Mouse (Mus musculus): ENCODE results near the gene Ndufa6. TPM values are rescaled to one million over a fixed set of nuclear protein-coding genes. Genes with fewer than 3 reads are reported as not detected.
"Not testable (repeated sequence)": the region's sequence is repeated elsewhere in the genome, so short reads cannot be mapped to it uniquely, and the experiment has no call there.

The Ndufa6 gene
- total RNA-seq (2017): 126 and 144 TPM in 2 replicates

DNA sequence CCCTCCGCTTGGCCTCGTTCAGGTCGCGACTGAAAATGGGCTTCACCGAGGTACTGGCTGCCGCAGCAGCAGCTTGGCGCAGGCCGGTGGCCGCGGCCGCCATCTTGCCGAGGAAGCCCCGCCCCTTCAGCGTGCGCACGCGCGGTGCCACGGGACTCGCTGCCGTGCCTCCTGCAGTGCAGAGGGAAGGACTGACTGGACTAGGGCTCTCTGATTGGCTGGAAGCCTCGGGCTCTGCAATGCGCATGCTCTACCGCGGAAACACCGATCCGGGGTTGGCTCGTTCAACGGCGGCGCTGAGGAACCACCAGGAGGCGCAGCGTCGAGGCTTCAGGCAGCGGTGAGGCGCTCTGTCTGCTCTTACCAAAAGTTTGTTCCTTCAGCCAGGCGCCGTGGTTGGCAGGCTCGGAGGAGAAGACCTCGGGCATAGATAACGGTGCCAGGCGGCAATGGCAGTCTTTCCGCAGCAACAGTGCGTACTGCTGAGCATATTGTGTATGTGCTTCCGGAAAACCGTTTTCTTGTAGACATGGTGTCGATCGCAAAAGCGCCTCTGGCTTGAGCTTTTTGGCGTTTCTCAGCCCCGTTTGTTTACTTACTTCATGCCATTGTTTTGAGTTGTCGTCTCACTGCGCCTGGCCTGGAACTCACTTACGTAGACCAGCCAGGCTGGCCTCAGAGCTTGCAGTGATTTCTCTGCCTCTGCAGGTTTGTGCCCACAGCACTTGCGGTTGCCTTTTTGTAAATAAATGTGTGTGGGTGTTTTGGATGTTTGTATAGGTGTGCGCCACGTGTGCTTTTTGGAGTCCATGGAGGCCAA is at the start of gene Ndufa6:
Gene Ndufa6 (minus strand): TSS at position 197 of the 820 bp plus-strand sequence.
- ATAC-seq (replicated peaks; ENCODE audit: low read depth, poor library complexity, severe bottlenecking): peak; percentile 98

DNA sequence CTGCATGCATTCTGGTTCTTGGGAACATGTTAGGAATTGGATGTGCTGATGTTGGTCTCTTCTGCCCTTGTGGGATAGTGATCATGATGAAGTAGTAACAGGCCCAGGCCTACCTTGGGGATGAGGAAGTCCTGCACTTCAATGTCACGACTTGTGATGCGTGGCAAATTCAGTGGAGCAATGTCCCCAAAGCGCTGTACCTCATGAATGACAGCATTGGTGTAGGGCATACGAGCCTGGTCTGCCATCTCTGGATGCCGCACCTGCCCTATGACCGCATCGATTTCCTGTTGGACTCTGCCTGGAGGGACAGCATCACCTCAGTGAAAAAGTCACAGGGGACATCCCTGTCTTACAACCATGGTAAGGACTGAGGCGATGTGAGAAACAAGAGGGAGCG is 49.5 kb upstream of the Ndufa6 start:
- ATAC-seq (replicated peaks; ENCODE audit: low read depth, poor library complexity, severe bottlenecking): no peak

DNA sequence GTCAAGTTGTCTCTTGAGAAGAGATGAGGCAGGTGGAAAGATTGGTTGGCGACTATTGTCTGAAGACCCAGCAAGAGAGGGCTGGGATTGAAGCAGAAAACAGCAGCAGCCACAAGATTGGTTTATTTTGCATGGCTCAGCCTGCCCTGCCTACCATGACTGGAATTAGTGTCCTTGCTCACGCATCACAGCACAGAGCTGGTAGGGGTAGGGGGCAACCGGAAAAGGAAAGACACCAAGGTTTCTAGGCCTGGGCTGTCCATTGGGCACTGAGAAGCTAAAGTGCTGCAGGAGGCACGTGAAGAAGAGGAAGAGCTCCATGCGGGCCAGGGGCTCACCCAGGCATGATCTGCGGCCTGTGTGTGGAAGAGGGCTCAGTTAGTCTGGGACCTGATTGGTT is 48.6 kb upstream of the Ndufa6 start:
- ATAC-seq (replicated peaks; ENCODE audit: low read depth, poor library complexity, severe bottlenecking): no peak

DNA sequence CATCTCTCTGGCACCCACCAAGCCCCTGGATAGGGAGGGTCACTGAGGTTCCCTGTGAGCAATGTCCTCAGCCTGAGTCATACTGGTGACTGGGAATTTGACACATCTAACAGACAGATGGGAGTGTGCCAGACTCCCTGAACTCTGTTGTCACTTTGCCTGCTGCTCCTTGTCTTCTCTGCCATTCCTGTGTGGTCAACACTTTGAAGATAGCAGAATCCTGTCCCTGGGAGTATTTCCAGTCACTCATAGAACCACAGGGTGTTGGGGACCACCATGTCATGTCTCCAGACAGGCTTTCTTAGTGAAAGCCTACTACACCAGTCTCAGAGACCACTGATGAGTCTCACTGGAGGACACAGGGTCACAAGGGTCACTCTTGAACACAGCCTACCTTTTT is 48.0 kb upstream of the Ndufa6 start:
- ATAC-seq (replicated peaks; ENCODE audit: low read depth, poor library complexity, severe bottlenecking): no peak

DNA sequence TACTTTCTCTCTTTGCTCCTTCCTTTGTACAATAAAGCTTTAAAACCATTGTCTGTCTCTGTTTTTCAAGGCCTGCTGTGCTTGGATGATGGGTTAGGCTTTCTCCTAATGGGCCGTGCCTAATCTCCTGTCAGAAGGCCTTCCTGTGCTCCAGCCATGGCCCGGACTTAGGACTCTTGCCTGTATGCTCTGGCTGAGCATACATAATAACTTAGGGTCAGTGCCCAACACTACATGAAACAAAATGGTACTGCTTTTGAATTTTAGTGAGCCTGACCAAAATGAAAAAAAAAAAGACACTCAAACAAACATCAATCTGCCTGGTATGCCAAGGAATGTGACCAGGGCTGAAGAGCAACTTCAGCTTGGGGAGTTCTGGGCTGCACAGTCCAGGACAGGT is 47.4 kb upstream of the Ndufa6 start:
- ATAC-seq (replicated peaks; ENCODE audit: low read depth, poor library complexity, severe bottlenecking): no peak

DNA sequence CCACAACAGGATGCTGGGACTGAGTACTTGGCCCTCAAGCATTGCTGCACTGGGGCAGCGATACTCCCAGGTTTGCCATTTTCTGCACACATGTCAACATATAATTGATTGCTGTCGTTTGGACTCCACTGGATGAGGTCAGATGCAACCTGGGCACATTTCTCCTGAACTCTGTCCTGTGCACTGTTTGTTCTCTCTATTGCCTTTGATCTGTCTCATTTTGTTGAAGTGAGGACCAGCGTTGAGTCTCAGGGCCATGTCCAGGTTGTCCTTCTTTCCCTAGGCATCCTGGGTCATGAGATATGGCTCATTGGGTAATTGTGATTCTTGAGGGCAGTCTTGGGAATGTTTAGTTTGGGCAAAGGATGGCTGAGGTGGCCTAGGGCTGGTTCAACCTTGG is 41.8 kb upstream of the Ndufa6 start:
- ATAC-seq (replicated peaks; ENCODE audit: low read depth, poor library complexity, severe bottlenecking): not testable (repeated sequence)

DNA sequence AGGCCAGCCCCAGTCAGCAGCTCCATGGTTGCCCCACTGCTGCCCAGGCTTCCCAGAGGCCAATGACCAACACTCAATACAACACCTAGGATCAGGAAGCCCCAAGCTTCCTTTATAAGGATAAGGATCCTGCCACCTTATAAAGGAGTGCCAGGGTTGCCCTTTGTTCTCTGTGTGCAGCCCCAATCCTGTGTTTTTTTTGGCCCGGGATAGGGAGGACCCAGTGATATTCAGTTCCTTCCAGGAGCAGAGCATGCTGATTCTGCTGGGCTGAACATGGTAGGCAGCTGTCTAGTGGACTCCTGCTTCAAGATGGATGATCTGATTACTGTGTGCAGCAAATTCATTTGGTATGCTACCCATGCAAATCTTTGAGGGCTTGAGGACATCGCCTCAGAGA is 39.8 kb upstream of the Ndufa6 start, which contains the start of gene Cyp2d11:
Gene Cyp2d11 (minus strand): TSS at position 101 of the 400 bp plus-strand sequence.
- ATAC-seq (replicated peaks; ENCODE audit: low read depth, poor library complexity, severe bottlenecking): not testable (repeated sequence)

DNA sequence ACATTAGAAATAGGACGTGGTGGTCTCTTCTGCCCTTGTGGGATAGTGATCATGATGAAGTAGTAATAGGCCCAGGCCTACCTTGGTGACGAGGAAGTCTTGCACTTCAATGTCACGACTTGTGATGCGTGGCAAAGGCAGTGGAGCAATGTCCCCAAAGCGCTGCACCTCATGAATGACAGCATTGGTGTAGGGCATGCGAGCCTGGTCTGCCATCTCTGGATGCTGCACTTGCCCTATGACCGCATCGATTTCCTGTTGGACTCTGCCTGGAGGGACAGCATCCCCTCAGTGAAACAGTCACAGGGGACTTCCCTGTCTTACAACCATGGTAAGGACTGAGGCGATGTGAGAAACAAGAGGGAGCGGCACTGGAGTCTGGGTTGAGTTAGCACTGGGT is 35.8 kb upstream of the Ndufa6 start:
- ATAC-seq (replicated peaks; ENCODE audit: low read depth, poor library complexity, severe bottlenecking): not testable (repeated sequence)

DNA sequence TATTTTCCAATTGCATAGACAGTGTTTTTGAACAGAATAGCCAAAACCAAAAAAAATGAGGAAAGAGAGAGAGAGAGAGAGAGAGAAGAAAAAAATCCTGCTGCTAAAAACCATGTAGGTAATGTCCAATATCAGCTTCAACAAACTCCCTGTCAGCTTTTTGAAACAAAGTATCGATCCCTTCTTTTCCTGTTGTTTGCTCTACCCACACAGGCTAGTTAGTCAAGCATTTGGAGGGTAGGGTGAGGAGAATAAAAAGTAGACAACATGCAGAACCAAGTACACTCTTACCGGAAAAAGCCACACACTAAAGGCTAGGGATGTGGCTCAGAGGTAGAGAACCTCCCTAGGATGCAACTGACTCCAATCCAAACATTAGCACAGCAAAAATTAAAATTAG is 31.6 kb upstream of the Ndufa6 start:
- no peak for ATAC-seq (replicated peaks; ENCODE audit: low read depth, poor library complexity, severe bottlenecking)

DNA sequence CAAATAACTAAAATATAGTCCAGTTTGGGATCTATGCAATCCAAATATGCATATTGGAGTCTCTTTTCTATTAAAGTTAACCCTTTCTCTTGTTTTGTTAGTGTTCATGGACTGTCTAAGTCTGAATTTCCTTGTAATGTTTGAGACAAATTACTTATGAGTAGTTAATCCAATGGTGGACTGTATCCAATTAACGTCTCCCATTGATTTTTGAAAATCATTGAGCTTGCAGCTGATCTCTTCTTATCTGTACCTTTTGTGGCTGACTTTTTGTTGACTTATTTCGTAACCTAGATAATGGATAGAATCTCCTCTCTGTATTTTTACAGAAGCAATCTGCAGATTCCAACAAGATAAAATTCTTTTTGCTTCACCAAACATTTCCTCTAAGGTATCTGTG is 28.3 kb upstream of the Ndufa6 start:
- ATAC-seq (replicated peaks; ENCODE audit: low read depth, poor library complexity, severe bottlenecking): no peak

DNA sequence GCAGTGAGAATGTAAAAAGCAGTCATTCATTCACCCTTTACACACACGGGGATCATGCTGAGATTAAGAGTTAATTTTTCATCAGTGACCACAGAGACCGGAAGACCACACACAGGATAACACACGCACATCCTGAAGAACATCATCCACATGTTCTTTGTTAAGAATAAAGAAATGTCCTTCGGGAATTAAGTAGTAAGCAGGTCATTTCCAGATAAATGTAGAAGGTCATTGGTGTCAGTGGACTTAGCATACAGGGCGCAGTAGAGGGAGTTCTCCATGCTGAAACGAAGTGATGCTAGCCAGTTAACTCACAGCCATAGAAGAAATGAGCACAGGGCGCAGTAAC is 26.6 kb upstream of the Ndufa6 start:
- ATAC-seq (replicated peaks; ENCODE audit: low read depth, poor library complexity, severe bottlenecking): no peak

DNA sequence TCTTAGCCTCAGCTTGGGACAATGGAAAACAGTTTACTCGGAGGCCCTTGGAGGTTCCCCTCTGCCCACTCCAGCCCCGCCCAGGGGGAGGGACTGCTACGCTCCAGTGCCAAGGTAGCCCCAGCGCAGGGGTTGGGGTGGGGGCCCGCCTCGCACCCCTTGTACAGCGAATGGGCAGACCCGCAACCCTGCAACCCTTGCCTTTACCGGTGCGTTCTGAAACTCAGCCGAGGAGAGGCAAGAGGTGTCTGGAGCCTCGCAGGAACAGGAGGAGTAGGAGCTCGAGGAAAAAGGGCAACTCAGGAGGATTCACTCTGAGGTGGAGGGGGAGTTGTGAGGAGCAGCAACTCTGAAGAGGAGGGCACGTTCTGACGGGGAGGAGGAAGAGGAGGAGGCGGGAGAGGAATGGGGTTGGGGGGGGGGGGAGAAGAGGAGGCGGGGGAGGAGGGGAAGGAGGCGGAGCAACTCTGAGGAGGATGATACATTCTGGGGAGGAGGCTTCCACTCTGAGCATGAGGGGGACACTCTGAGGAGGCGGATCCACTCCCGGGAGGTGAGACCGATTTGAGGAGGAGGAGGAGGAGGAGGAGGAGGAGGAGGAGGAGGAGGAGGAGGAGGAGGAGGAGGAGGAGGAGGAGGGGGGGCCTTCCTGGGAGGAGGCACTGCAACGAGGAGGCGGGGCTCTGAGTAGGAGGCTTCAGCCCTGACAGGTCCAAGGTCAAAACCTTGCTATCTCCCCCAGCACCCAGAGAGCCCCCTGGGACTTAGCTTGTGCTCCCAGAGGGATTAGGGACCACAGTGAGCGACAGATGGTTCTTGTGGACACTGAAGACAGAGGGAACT is 26.0 kb upstream of the Ndufa6 start, which contains the start of gene Cyp2d22:
Gene Cyp2d22 (minus strand): TSS at position 390 of the 843 bp plus-strand sequence.
- peak; percentile 76 for ATAC-seq (replicated peaks; ENCODE audit: low read depth, poor library complexity, severe bottlenecking)

DNA sequence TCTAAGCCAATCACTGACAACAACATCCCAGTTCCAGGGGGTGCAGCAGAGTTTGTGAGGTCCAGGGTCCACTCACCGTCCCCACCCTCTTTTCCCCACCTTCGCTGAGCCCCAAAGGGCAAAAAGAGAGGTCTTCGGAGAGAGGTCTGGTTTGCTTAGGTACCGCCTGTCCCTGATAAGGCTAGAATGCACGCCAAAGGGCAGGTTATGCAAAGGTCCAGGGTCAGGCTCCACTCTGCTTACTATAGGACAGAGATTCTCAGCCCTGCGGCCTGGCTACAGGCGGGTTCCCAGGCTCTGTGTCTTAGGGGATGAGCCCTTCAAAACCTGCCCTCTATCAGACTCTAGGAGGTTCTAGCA is 25.4 kb upstream of the Ndufa6 start:
- peak; percentile 27; the same call in 1 of the 2 replicates for ATAC-seq (replicated peaks; ENCODE audit: low read depth, poor library complexity, severe bottlenecking)

DNA sequence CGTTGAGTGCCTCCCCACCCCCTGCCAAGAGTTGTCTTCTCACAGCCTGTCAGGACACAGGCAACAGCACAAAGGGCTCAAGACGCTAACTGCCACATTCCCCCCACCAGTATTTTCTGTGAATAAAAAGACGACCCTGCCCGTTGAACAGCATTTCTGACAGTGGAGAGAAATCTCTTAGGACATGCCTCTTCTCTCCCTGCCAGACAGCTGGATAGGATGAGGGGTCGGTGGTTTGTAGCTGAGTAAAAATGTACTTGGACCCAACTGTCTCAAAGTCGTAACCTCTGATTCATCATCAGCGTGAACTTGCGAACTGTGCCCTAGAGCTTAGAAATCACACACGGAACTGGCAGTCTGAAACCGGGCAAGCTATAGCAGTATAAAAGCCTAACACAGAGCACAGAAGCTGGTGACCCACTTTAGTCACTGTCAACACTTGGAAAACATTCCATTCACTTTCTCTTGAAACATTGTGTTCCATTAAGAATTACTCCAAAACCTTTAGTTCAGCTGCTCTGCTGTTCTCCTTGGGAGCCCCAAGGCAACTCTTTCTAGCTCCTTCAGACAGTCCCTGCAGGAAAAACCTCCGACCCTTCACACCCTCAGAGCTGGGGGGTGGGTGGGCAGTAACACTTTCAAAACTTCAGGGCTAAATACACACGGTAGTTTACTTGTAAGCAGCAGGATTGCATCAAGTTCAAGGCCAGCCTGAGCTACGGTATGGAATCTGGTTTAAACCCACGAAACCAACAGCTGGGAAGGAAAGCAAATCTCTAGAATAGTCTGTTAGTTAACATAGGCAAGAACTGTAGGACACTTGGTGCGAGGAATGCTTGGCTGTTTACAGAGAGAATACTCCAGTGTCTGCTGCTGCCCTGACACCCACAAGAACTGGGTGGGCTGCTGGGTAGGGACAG is 24.4 kb upstream of the Ndufa6 start:
- no peak for ATAC-seq (replicated peaks; ENCODE audit: low read depth, poor library complexity, severe bottlenecking)

DNA sequence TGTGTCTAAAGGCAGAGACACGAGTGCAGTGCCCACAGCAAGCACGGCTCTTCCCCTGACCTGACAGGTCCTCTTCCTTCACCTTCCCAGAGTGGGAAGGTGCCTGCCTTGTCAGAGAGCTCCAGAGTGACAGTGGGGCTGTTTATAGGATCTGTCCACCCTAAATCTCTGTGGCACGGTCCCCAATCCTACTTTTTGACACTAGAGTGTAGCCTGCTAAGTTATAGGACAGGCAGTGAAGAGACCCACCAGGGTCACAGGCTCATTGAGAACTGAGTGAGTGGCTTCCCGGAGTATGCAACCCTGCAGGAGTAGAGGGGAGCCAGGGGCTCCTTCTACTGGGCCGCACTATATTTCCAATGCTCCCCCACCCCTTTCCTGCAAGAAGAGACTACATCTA is 23.6 kb upstream of the Ndufa6 start:
- no peak for ATAC-seq (replicated peaks; ENCODE audit: low read depth, poor library complexity, severe bottlenecking)

DNA sequence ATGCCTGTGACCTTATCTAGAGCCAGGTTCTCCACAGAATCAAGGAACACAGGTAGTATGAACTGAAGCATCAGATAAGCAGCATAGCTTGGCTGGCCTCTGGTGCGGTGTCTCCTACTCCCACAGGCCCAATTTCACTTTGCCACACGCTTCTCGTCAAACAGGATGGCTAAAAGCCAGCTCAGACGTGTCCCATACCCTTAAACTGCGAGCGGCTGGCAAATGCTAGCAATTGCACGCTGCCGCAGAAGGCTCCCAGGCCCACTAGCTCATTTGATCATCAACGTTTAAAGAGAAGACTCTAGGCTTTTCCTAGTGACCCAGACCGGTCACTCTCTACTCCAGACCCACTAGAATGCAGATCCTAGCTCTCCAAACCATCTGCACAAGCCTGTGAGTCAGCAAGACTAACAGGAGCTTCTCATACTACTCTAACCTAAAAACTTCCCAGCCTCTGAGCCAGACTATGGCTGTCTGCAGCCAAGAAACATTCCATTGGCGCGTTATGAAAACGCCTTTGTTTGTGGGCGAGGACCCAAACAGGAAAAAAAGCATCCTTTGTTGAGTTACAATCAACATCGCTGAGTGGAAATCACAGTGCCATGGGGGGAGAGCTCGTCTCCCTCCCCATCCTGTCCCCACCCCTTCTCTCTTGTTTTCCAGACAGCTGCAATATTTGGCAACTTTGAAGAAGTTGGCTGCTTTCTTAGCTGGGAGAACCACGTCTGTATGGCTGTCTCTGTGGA is 22.4 kb upstream of the Ndufa6 start:
- no peak for ATAC-seq (replicated peaks; ENCODE audit: low read depth, poor library complexity, severe bottlenecking)

DNA sequence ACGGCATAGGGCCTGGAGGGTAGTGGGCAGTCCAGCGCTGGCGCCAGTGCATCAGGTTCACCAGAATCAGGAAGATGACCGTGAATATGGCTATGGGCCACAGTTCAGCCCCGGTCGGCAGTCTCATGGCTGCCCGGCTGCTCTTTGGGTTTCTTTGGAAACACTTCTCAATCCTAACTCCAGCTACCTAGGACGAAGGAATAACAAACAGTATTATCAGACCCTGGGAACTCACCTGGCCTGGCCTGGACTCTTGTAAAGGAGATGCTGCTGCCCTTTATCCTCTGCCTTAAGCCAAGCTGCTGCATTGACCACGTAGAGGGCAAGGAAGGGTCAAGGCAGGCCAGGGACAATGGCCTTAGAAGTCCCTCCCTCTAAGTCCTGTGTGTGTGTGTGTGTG is 21.7 kb upstream of the Ndufa6 start:
- ATAC-seq (replicated peaks; ENCODE audit: low read depth, poor library complexity, severe bottlenecking): no peak

DNA sequence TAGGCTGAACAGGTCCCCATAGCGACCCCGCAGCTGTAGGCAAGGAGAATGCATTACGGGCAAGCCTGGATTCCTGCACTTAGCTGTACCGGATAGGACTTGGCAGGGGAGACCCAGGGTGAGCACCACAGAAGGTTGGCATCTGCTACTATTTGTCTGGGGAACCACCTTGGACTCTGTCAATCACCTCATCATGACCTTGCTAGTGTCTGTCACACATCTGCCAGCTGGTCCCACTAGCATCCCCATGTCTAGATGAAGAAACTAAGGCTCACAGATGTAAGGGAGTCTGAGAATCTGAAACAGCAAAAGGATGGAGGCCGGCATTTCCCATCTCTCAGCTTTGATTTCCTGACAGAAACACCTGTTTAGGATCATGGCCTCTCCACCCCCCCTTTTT is 20.3 kb upstream of the Ndufa6 start:
- no peak for ATAC-seq (replicated peaks; ENCODE audit: low read depth, poor library complexity, severe bottlenecking)

DNA sequence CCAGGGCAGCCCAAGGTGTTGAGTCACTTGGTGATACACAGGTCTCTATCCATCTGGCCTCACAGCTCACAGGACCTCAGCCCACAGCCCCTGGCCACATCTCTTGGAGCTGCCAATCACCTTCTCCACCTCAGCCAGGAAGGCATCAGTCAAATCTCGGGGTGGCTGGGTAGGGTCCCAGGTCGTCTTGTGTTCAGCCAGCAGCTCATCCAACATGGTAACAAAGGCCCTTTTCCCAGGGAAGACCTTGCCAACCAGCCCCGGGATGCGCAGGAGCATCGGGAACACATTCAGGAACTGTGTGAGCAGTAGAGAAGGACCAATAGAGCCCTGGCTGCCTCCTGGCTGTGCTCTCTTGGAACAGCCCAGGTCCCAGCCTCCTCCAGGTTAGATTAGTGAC is 18.9 kb upstream of the Ndufa6 start:
- ATAC-seq (replicated peaks; ENCODE audit: low read depth, poor library complexity, severe bottlenecking): no peak

DNA sequence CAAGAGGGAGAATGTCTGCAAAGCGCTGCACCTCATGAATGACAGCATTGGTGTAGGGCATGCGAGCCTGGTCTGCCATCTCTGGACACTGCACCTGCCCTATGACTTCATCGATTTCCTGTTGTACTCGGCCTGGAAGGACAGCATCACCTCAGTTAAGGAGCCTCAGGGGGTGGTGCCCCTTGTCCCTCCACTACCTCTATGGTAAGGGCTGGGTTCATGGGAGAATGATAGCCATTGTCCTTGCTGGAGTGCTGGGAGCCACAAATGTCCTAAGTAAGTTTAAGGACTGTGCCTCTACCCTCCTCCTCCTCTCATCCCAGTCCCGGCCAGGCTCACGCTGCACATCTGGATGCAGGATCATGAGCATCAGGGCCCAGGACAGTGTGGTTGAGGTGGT is 18.3 kb upstream of the Ndufa6 start:
- ATAC-seq (replicated peaks; ENCODE audit: low read depth, poor library complexity, severe bottlenecking): no peak

Data from common myeloid progenitor, adult 5-6 weeks (primary cell).